Mouse (Mus musculus) liver, embryonic 14.5 days (tissue): ENCODE data around the gene C1rl.

Experiments
- CTCF ChIP-seq: IDR thresholded peaks from 2 replicates; pipeline ENCODE4 v1.5.1; 2016; ENCODE audit warnings: antibody characterized with exemption, low read depth, control low read depth
- EP300 ChIP-seq: IDR thresholded peaks from 2 replicates; pipeline ENCODE4 v1.6.1; 2016; ENCODE audit warnings: antibody characterized with exemption, low read depth

DNA sequence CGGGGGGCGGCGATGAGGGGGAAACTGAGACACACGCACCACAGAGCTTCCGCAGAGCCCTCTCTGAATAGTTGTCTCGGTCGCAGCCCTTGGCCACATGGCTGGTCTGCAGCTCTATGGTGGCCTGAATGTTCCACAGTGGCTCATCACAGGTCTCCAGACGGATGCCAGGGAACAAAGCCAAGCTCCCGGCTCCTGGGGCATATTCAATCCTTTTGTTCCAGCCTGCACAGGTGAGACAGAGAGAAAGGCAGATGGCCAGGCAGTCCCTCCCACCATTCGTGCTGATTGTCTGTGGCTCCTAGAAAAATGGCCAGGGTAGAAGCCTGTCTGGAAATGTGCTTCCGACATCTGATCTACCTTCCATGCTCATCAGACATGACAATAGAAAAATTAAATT, 34.4 kb upstream of the C1rl start:
- TF ChIP-seq CTCF (no peak), EP300 (no peak)
